Mouse (Mus musculus): Measurements from ENCODE around the gene Dusp27. TPM values are rescaled to one million over a fixed set of nuclear protein-coding genes. Genes with fewer than 3 reads are reported as not detected.
"Not testable (repeated sequence)": the region's sequence is repeated elsewhere in the genome, so short reads cannot be mapped to it uniquely, and the experiment has no call there.

Dusp27 gene
- total RNA-seq, 2 experiments from 2014 or later = 0.62 to 0.85 TPM

DNA sequence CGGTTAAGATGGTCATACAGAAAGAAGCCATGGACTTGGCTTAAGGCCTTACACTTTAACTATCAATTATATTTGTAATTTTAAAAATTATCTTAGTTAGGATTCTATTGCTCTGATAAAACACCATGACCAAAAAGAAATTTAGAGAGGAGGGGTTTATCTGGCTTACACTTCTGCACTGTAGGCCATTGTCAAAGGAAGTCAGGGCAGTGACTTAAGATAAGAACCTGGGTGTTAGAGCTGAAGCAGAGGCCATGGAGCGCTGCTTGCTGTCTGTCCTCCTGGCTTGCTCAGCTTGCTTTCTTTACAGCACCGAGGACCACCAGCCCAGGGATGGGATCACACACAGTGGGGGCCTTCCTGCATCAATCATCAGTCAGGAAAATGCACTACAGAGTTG is 19.9 kb upstream of the Dusp27 start:
- no peak for DNase-seq
- intact Hi-C loops (cut with DNase I) = no loop called here

DNA sequence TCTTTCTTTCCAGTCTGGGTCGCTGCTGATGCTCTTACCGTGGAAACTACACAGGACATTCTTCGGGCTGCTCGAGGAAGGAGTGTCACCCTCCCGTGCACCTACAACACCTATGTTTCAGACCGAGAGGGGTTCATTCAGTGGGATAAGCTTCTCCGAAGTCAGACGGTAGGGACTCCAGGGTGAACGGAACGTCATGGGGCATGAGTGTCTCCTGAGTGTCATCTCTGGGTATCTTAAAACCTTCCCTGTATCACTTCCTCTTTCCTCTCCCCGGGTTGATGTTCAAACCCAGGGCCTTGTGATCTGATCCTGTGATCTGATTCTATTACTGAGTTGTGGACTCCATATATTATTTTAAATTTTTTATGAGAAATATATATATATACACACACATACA is 18.9 kb upstream of the Dusp27 start:
- no peak for DNase-seq
- intact Hi-C loops (cut with DNase I) = no loop called here

- DNase-seq = no peak
- intact Hi-C loops (cut with DNase I) = loop anchor here (5.0 kb wide), 1 partner anchor 135 kb away; no protein-coding TSS in a partner anchor
Observed at GRCm38 (mm10) chr1:166142369-166142768, 14.6 kb upstream of the Dusp27 start.

DNA sequence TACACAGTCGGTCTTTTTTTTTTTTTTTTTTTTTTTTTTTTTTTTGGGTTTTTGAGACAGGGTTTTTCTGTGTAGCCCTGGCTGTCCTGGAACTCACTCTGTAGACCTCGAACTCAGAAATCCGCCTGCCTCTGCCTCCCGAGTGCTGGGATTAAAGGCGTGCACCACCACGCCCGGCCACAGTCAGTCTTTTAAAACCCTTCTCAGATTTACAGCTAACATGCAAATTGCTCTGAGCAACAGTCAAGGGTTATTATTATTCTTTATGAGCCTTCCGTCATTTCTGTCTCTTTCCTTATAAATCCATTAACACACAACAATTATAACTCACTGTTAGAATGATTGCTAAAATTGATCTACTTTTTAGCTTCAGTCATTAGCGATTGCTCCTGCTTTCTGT is 14.1 kb upstream of the Dusp27 start:
- intact Hi-C loops (cut with DNase I) = loop anchor here (5.0 kb wide), 1 partner anchor 135 kb away; no protein-coding TSS in a partner anchor

DNA sequence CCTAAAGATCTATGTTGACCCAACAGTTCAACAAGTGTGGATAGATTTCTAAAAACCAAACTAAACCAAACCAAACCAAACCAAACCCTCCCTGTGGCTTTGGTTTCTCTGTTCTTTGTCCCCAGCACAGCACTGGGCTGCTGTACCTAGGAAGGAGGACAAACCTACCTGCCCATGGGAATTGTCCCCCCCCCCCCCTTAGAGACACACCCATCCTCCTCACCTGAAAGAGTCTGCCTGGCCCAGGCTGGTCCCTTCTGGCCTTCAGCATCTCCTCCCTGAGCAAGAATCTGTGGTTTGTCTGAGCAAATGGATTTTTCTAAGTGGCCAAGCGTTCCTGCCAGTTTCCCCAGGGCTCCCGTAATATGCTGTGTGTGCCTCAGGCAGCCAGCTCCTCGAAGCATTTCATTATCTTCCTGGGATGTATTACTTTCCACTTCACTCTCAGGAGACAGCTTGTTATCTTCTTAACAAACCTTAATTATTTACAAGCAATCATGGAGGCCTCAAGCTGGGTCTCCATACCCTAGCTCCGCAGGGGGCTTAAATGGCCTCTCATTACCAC is 12.0 kb upstream of the Dusp27 start:
- DNase-seq = no peak
- intact Hi-C loops (cut with DNase I) = loop anchor here (5.0 kb wide), 1 partner anchor 132 kb away; no protein-coding TSS in a partner anchor

More for the DNA sequence above, 14.1 kb upstream of the Dusp27 start:
- not testable (repeated sequence) for DNase-seq

DNA sequence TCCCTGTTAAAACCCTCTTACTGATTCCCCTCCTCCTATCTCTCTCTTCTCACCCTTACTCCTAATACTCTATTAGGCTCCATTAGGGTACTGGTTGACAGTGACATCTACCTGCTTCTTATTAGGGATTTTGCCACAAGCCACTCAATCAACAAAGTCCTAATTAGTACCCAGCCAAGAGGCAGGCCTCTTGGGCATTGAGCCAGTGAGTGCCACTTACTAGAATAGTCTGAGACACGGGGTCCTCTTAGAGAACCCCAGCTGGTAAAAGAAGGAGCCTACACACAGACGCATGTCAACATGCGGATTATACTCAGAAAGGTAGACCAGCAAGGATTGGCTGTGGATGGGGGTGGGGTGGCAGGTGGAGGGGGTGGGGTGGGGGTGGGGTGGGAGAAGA is 11.4 kb upstream of the Dusp27 start:
- intact Hi-C loops (cut with DNase I) = no loop called here
- no peak for DNase-seq

GRCm38 (mm10) chr1:166138136-166138535 is 10.4 kb upstream of the Dusp27 start:
- no peak for DNase-seq
- intact Hi-C loops (cut with DNase I) = no loop called here

DNA sequence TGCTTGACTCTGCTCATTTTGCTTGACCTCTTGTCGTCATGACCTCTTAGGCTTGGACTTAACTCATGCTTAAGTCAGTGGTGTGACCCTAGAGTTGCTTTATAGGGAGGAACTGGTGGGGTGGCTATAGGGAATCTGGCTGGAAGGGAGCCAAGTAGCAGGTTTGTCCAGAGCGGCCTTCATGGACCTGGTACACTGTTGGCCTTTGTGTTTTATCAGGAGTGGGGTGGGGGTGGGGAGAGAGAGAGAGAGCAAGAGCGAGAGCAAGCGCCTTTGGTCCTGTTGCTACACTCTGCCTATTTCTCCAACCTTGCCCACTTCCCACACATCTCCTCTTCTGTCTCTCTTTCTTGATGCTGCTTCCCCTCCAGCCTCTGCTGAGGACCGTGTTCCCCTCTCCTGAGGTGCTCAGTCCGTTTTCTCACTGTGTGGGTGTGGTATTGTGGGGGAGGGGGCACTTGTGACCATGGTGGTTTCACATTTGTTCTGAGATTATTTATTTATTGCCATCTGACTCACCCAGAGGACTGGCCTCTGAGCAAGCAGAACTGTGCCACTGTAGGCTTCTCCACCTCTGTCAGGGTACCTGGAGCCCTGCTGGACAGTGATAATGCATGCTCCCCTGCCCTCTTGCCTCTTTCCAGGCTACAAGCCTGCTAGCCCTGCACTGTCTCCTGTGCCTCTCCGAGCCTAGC is 9.7 kb upstream of the Dusp27 start:
- DNase-seq = no peak
- intact Hi-C loops (cut with DNase I) = no loop called here

DNA sequence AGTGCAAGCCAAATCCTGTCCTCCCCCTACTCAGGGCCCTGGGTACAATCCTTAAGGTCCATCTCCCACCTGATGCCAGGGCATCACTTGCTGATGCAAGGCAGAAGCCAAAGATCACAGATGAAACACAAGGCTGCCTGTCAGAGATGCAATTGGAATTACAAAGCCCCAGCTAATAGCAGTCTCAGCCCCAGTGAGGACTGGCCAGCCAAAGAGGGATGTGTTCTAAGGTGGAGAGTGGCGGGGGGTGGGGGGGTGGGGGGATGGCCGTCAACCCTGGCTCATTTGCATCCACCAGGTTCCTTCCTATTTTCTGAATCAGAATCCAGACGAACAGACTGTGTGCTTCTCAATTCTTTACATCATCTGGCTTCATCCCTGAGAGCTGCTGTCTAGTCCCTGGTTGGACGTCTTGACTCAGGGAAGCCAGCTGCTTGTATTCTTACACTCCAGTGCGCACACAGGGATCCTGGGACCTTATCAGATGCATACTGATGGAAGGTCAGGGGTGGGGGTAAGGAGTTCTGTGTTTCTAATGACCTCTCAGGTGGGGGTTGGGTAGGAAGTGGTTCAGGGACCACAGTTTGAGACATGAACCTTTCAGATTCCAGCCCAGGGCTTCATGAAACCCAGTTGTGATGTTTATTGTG is 7.5 kb upstream of the Dusp27 start:
- DNase-seq = no peak
- intact Hi-C loops (cut with DNase I) = no loop called here

- intact Hi-C loops (cut with DNase I) = no loop called here
- no peak for DNase-seq
Observed at GRCm38 (mm10) chr1:166132367-166132766, 4.6 kb upstream of the Dusp27 start.

DNA sequence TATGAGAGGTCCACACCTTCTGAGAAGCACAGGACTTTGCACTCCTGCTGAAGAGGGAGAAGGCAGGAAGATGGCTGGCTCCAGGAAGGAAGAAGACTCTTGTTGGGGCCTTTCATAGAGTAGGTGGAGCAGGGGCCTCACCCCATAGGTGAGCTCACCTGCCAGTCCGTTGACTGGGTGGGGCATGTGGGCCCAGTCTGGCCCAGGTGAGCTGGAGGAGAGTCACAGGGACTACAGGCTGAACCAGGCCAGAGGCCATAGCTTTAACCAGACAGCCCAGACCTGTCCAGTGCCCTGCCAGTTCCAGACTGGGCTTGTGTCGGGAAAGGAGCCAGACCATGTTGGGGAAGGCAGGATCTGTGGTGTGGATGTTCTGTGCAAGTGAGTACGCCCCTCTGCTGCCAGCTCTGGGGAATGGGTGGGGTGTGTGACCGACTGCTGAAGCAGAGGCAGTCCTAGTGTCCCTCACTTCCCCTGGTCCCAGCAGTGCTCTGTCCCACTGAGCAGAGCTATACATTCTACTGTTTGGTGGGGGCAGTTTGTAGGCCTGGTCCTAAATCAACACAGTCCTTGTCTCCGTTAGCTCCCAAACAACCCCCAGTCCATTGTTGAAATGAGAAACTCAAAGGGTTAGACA is 2.6 kb upstream of the Dusp27 start, which contains the start of gene Gpa33:
Gpa33 (plus strand) TSS at position 15 of the 637 bp plus-strand sequence.
- intact Hi-C loops (cut with DNase I) = no loop called here
- DNase-seq = no peak

- DNase-seq = no peak
- intact Hi-C loops (cut with DNase I) = no loop called here
Observed at GRCm38 (mm10) chr1:166128551-166128950, 829 bp upstream of the Dusp27 start.

DNA sequence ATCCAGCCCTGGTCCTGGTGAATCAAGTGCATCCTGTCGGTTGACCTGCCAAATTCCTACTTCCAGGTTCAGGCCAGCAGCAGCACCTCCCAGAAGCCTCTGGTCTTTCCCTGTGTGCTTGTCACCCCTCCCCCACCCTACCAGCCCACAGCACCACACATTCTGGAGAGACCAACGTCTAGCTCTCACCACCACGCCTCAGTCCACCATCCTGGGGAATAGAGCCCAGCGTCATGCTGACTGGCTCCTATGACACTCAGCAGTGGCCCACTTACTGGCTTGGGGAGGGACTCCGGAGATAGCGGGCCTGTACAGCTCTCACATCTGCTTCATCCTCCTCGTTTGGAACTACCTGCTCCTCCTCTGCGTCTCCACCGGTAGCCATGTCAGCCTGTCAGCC is 927 bp downstream of the Dusp27 start:
- DNase-seq = no peak
- intact Hi-C loops (cut with DNase I) = no loop called here

GRCm38 (mm10) chr1:166126290-166126689 is 1.4 kb downstream of the Dusp27 start:
- intact Hi-C loops (cut with DNase I) = no loop called here
- no peak for DNase-seq

- DNase-seq = no peak
- intact Hi-C loops (cut with DNase I) = no loop called here
Observed at GRCm38 (mm10) chr1:166124932-166125593, 2.7 kb downstream of the Dusp27 start.

DNA sequence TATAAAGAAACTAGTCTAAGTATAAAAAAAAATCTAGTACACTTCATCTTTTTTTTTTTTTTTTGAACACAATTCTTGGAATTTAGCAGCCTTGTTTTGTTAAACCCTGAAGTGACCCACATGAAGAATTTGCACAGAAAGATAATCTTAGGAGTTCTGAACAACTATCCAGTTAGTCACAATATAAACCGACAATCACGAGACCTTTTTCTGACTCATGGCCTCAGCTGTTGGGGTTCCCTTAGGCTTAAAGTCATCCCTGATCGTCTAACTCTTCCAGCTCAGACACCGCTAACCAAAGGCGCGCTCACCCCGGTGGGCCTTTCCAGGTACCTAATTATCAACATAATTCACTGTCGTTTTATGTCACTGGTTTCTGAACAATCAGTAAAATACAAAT is 4.0 kb downstream of the Dusp27 start:
- intact Hi-C loops (cut with DNase I) = no loop called here
- no peak for DNase-seq

- DNase-seq = no peak
- intact Hi-C loops (cut with DNase I) = no loop called here
Observed at GRCm38 (mm10) chr1:166123045-166123444, 4.7 kb downstream of the Dusp27 start.

GRCm38 (mm10) chr1:166122114-166122513 is 5.6 kb downstream of the Dusp27 start:
- DNase-seq = no peak
- intact Hi-C loops (cut with DNase I) = no loop called here

DNA sequence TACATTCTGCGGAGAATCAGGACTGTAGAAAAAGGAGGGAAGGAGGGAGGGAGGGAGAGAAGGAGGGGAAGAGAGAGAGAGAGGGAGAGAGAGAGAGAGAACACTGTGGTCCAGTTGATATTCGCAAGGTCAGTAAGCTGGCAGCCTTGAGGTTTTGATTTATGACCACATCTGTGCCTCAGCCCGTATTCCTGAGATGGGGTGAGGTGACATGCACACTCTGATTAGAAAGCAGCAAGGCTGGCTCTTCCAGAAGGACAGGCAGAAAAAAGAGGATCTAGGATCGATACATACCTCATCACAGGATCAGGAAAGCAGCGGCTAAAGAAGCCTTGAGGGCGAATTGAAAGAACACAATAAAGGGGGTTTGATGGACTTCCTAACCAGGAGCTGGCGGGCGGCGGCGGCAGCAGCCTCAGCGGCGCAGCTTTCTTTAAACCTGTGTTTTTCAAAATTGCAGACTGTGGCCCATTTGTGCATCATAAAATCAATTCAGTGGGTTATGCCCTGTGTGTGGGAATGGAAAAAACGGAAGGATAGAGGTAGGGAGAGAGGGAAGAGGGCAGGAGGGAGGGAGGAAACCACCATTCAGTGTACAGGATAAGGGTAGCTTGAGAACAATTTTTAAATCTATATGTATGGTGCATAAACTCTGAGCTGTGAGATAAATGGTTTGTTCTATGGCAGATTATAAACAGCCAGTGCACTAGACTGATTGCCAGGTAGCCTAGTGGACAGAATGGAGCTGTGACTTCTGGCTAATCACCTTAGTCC is 9.7 kb downstream of the Dusp27 start:
- DNase-seq = no peak
- intact Hi-C loops (cut with DNase I) = no loop called here

DNA sequence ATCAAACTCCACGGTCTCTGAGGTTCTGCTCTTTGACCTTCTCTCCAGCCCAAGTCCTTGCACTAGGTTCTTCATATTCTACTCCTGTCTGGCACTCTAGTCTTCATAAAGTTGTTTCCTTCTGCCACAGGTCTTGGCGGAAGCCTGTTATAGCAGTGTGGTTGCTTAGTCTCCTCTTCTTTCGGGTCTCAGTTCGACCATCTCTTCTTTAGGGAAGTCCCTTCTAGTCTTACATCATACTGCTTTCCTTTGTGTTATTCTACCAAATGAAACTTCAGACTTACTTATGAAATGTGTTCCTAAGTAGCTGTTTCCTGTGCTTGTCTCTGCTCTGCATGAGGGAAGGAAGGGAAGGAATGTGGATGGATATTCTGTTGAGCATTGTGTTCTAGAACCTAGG is 12.0 kb downstream of the Dusp27 start:
- intact Hi-C loops (cut with DNase I) = no loop called here
- DNase-seq = no peak
